Mouse (Mus musculus) heart, adult 18-20 months (tissue): ENCODE data around the gene Galnt16. TPM values are rescaled to one million over a fixed set of nuclear protein-coding genes. Genes with fewer than 3 reads are reported as not detected.

Experiments used
- DNase-seq, 2 experiments: peaks; one replicate each; pipeline ENCODE4 v3.0.0; 2021 to 2022; ENCODE audit warnings: mixed read lengths in 1 of 2
- total RNA-seq, 2 experiments: library from RNA; stranded (reverse); gene quantifications; 2 replicates each; pipeline ENCODE4 v1.2.3; 2021

Galnt16 gene
- total RNA-seq, 2 experiments from 2014 or later, result 1.7 to 2.8 TPM

DNA sequence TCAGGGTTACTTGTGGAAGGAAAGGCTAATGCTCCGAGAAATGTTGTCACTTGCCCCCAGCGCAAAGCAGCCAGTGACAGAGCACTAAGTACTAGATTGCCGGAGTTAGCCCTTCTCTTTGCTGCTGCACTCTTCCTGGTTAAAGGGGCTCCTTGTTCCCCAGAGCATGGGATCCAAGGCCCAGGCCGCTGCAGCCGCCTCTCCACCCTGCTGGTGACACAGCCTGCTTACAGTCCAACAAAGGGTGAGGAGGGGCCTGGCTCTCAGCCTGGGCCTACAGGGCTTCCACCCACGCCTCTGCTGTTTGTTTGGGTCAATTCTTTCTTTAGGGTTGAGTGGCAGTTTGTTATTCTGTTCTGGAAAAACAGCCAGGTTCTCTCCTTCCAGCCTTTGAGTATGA, 80.7 kb downstream of the Galnt16 start:
- DNase-seq, result peak; percentile 63 to 67

DNA sequence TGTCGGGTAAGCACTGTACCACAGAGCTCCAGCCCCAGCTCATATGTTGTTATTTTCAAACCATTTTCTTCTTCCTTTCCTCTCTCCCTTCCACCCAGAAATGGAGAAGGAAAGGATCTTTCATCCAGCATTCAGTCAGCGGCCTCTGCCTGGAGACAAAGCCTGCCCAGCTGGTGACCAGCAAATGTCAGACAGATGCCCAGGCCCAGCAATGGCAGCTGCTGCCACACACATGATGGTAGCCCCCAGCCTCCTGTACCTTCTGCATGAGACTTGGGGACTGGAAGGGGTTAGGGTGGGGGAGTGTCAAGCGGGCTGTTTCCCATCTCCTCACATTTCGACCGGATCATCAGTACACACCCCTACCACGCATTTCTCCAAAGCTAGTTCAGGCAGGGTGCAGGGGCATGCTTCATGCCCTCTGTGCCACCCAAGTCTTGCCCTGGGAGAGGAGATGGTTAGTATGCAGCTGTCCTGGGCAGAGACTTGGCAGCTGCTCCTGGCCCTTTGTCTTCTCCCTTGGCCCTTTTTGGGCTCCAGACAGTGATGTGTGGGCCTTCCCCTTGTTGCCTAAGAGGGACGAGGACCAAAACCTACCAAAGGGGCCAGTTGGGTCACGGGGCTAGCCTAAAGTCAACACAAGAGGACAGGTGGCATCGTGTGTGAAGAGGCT, 83.7 kb downstream of the Galnt16 start:
- DNase-seq, result no peak

DNA sequence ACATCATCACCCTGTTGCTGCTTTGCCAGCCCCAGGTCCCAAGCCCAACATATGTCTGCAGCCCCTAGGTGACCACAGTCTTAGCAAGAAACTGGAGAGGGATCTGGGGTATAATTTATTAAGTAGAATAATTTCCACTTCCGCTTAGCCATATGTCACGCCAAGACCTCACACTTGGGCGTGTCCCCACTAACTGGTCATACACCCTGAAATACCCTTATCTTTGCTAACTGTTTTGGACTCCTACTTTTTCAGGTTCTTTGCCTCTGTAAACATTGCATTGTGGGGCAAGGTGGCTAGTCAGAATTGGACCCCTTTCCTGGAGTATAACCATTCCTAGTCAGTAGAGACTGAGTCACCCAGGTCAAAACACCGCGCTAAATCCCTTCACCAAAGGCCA, 84.4 kb downstream of the Galnt16 start:
- no peak for DNase-seq

DNA sequence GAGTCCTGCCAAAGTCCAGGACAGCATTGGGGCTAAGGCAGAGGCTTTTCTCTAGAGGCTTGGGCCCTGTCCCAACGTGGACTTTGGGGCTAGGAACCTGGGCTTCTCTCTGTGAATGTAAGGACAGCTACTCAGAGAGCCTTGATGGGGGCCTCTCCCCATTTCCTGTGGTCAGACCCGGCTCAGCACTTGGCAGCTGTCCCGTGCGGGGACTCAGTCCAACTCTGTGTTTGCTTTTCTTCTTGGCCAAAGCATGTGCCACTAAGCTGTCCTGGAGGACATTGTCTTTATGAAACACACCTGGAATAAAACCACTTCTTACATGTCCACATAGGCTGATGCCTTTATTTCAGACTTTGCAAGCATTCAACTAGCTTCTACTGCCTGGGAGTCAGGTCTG, 85.5 kb downstream of the Galnt16 start:
- peak; percentile 54 to 60 for DNase-seq

DNA sequence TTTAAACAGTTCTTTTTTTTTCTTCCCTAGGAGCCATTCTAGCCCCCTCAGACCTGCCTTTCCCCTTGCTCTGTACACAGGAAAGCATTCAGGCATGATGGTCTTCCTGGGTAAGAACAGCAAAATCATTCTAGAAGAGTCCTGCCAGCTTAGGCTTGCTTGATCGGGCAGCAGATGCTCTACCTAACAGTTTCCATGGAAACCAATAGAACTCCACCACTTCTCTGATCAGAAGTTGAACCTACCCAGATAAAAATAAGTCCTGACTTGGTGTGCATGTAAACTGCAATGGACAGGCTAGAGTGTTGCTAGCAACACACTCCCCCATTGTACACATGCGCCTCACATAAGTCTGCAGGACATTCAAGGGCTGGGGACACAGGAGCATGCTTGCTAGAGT, 86.1 kb downstream of the Galnt16 start:
- no peak for DNase-seq

DNA sequence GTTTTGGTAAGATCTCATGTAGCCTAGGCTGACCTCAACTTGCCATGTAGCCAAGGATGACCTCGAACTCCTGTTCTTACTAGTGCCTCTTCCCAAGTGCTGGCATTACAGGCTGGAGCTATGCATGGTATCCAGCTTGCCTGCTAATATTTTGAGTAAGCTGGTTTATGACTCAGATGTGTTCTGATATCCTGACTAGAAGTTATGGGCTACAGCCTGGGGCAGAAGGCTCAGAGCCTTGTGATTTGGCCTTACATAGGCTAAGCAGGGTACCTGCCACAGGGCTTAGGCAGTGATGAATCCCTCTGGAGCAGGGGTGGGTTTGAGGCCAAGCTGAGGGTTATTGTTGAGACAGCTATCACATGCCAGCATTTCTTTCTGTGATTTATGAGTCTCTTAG, 90.5 kb downstream of the Galnt16 start:
- no peak for DNase-seq

DNA sequence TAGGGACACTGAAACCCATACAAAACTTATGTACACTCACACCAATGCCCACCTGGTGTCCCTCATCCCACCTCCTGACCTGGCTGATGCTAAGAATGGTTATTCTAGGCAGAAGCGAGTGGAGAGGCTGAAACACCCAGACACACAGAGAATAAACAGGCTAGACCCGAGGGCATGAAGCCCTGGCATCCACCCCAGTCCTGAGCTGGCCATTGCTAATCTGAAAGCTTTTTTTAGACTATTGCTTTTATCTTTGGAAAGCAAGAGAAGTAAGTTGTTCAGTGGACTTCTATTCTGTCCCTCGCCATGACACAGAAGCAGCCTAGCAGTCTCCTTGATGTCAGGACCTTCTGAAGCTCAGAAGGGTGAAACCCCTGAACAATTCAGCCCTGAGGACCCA, 91.9 kb downstream of the Galnt16 start:
- peak; percentile 59 to 60 for DNase-seq

DNA sequence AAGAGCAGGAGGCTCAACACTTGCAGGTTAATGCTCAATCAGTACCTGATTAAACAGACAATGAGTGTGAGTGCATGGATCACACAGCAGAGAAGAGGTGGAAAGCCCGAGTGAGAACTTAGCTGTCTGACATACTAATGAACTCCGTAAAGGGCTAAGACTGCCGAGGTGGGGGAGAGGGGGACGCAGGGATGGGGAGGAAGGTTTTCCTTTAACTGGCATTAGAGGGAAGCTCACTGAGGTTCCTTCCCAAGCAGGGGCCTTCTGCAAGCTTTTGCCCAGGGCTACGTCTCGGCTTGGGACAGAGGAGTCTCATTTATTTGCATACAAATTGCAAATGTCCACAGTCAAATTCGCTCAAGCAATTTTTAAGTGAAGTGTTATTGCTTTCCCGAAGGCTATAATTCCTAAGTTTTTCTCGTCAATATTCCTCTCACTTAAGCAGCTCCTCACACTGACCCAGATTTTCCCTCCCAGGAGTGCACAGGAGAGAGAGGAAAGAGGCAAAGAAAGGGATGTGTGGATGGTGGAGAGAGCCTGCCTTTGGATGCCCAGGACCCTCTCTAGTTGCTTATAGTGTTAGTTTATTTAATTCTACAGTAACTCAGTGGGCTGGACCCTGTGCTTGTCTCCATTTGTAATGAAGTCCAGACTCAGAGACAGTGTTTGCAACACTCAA, 94.2 kb downstream of the Galnt16 start:
- no peak for DNase-seq

DNA sequence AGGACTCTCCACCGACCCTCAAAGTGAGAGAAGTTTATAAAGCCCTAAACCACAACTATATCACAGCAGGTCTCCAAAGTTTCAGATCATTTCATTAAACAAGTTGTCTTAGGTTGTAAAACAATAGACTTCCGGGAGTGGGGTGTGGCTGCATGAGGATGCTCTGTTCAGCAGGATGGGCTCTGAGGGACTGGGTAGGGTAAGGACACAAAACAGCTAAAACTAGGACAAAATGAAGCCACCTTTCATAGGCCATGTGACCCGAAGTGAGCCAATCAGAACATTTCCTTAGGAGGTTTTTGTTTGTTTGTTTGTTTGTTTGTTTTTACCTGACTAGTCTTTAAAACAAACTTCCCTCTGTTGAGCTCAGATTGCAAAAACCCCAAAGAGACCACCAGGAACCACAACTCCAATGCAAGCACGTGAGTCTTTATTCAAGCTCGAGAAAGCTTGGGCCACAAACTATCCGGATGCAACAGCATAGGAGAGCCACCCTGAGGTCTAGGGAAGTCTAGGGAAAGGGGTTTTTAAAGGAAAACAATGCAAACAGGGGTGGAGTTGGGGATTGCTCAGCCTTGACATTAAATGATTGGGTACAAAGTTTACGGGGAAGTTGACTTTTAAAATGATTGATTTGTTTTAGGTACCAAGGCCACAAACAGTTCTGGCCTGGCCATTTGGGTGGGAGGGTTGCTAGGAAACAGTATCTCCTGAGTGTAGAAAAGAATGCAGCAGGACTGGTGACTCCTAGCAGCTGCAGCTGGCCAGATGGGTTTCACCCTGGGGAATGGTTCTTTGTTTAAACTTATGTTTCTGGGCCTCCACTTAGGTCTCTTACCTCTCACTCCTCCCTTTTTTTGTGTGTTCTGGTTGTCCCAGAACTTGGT, 97.5 kb downstream of the Galnt16 start:
- no peak for DNase-seq

DNA sequence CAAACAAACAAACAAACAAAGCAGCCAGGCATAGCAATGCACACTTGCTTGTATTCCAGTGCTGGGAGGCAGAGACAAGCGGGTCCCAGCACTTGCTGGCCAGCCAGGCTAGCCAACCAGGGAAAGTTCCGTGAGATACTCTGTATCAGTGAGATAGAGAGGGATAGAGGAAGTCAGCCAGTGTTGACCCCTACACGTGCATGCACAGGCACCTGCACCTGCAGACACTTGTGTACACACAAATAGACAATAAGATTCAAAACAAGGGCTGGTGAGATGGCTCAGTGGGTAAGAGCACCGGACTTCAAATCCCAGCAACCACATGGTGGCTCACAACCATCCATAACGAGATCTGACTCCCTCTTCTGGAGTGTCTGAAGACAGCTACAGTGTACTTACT, 102.4 kb downstream of the Galnt16 start:
- no peak for DNase-seq

DNA sequence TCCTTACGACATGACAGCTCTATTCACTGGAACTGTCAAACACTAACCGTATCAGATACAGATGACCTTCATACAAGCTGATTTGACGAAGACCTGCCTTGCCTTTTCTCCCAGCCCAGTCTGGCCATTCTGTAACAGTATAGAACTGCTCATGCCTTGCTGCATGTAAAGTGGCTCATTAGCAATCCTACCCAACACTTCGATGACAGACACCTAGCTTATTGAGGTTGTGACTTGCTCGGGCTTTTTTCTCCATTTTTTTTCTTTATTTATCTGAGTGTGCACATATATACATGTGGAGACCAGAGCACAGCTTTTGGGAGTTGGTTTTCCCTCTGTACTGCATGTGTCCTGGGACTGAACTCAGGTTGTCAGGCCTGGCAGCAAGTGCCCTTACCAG, 113.7 kb downstream of the Galnt16 start:
- DNase-seq, result no peak

DNA sequence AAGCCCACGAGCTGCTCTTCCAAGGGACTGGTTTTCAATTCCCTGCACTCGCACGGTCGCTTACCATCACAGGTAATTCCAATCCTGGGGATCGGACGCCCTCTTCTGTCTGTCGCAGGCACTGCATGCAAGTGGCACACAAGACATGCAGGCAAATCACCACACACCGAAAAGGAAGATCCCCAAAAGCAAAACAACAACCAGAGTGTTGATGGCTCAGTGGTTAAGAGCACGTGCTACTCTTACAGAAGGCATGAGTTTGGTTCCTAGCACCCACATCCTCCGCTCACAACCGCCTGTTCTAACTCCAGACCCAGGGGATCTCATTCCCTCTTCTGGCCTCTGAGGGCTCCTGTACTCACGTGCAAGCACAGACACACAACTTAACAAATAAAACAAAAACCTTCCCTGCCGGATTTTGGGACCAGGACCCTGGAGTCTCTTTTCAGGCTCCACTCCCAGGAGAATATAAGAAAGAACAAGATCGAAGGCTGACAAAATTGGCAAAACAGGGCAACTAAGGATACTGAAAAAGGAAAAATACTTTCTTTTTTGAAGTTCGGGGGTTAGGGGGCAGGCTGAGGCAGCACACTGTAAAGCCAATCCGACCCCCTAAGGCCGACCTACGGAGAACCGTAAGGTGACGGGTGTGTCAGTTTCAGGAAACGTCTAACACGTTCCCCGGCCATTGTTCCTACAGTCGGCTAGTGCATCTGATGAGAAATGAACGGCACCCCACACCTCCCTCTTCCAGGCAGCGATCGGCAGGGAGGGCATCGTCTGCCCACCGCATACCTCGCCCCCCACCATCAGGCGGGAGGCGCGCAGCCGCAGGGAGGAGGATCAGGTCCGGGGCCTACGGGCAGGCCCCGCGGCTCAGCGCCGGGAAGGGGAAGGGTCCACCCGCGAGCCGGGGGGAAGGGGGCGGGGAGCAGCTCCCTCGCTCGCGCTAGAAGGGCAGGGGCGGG, 124.9 kb downstream of the Galnt16 start:
- peak; percentile 17 to 55 for DNase-seq

DNA sequence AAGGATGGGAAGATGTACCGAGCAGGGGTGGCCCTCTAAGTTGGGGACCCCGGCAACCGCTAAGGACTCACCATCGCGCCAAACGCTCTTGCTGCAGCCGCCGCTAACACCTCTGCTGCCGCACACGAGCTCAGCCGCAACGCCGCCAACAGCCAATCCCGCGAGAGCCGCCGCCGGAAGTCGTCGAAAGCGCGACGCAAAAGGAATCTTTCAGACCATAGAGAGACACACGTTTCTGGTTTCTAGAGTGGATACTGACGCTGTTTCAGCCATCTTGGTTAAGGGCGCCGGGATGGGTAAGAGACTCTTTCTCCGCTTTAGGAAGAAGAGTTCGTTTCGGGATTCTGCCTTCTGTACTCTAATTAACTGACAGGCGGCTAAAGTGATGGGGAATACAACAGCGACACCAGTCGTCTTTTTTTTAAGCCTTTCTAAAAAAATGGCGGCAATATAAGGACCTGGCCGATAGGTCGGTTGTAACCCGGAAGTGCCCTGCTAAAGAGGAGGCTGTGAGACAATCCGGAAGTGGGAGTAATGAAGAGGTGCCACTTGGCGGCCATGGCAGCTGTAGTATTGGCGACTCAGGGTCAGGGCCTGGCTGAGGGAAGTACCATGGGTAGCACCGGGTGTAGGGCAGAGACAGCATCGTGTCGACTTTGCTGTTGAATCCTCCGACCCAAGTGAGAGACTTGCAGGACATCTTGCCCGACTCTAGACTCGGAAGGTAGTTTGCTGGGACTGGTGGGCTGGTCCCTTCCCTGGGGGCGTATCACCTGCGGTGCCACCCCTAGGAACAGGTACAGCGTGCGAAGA, 125.8 kb downstream of the Galnt16 start, which contains the start of the genes Slc39a9 and Erh:
Gene Slc39a9 (plus strand): TSS at position 191 of the 813 bp plus-strand sequence.
Gene Erh (minus strand): TSS at position 649 of the 813 bp plus-strand sequence.
- peak; percentile 95 to 98 for DNase-seq

DNA sequence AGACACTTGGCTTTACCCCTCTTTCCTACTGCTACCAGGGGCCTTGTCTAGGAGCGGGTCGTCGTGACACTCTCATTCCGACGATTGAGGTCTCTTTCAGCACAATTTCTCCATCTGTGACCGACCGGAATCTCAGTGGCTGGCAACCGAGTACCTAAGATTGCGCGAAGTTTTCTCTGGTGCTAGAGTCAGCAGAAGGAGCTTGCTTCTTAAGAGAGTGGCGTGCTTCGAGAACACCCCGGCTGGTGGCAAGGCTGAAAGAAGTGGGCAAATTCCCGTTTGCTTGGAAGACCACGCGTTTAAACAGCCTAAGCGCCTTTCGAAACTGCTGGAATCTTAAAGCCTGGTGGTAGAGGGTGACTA, 126.4 kb downstream of the Galnt16 start:
- no peak for DNase-seq

DNA sequence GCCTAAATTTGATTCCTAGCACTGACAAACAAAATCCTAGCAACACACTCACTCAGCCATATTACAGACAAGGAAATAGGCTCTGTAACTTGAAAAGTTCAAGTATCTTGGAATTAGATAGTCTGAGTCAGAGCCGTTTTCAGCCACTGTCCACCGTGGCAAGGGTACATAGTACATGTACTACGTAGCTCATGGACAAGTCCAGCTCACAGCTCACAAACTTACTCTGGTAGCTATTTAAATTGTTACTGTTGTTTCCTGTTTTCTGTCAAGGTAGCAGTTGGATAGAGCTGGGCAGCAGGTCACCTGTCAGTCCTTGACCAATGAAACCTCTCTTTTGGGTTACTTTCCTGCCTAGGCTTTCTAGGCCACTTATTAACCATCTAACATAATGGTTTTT, 128.3 kb downstream of the Galnt16 start:
- DNase-seq, result no peak

DNA sequence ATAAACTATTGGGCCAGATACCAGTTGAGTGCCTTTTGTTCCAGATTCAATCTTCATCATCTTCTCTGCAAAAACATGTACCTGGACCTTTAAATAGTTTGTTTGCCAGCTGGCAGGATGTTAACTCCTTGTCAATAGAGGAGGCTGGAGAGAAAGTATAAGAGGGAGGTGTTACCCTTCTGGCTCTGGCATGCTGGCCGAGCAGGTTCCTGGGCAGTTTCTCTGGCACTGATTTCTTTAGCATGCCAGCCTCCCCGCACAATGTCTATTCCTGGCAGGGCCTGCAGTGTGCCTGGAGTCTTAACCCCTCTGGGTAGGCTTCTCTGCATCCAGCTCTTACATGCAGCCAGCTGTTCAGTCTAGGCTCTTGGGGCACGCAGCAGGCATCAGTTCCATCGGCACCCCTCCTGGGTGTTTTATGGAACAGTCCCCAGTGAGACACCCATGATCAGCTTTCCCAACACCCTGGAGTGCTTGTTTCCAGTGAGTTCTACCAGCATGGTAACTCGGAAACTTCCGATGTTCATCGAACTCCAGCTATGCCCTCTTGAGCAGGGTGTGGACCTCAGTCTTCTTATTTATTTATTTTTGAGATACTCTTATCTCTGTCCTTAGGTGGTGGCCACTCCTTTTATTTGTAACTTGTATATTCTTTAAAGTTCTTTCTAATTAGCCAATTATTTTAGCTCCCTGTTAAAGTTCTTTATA, 136.0 kb downstream of the Galnt16 start:
- DNase-seq, result peak; percentile 45 to 72

DNA sequence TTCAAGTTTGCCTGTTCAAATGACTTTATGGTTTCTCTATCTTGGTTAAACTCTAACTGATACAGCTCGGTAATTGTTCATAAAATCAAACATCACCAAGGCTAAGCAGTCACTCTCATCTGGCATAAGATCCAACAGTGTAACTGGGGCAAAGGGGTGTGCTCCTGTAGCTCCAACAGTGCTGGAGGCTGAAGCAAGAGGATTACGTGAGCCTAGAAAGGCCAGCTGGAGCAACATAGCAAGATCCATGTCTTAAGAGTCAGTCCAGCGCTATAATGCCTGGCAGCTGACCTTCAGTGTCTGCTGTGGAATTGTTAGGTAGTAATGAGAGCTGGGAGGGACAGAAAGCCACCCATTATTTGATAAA, 136.6 kb downstream of the Galnt16 start:
- peak; percentile 11 to 17 for DNase-seq

DNA sequence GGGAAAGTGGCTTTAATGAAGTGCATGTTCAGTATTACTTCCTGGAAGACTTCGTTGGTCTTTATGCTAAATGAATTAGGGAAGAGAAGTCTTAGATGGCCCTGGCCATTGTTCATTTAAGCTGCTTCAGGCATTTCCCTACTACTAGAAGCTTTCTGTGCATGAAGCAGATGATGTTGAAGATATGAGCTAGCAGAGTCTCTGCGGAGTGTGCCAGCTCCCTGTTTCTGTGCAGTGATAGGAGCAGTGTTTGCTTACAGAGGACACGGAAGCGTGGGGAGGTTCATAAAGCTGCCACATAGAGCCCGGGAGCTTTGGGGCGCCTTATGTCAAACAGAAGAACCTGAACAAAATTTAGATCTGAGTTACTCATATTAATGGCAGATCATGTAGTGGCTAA, 140.6 kb downstream of the Galnt16 start:
- no peak for DNase-seq

DNA sequence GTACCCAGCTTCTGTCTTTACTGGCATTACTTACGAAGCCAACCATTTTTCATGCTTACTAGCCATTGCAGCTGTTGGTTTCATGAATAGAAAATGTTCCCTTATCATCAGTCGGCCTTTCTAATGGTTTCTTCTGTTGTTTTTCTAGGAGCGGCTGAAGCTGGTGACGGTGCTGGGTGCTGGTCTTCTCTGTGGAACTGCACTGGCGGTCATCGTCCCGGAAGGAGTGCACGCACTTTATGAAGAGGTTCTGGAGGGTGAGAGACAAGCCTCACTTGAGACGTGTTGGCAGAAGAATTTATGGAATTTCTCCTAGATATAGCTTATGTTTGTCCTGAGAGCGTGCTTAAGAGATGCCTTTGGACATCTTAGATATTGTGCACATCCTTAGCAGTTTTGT, 144.2 kb downstream of the Galnt16 start:
- no peak for DNase-seq

DNA sequence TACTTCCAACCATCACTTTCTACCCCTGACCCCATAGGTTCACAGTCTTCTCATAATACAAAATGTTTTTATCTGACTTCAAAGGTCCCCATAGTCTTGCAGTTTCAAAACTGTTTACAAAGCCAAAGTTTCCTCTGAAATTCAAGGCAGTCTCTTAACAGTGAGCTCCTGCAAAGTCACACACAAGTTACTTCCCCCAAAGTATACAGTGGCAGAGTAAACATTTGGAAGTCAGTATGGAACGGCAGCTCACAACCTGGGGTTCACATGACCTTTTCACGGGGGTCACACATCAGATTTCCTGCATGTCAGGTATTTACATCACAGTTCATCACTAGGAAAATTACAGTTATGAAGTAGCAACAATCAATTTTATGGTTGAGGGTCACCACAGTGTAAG, 145.9 kb downstream of the Galnt16 start:
- no peak for DNase-seq
